Comparison of ENCODE assay signal across 11 mouse cellular contexts in the genomic region with DNA sequence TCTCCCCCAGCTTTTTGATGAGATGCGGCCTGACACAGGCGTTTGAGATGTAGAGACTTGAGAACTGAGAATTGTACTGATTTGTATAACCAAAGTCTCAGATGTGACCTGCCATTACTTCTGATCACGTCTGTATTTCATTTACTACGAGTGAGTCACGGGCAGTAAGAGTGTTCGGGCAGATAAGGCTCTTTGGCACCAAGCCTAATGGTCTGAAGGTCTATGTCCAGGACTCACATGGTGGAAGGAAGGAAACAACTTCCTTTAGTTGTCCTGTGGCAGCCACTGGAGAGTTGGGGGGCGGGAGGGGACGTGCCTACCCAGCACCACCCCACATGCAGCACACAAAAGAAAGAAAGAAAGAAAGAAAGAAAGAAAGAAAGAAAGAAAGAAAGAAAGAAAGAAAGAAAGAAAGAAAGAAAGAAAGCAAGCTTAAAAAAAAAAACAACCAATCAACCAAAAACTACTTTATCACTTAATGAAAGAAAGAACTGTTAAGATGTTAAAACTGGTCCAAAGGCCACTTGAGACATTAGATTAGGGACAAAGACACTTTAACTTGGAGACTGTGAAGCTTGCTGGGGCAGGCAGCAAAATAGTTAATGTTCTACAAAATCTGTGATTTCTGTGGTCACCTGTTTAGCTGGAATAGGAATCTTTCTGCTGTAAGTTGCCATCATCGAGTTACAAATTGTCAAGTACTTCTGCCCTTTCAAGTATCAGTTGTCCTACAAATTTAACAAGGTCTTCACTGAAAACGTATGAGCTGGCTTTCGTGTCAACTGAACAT. TPM values are rescaled to one million over a fixed set of nuclear protein-coding genes. Genes with fewer than 3 reads are reported as not detected.
A peak's percentile ranks its signal among the peaks of the same experiment; 100 is the strongest.
DNase-seq lines count a peak whose midpoint lies in the region; ATAC-seq and TF ChIP-seq lines count a peak whose summit lies in the region.
"Had no signal": no experiment of that assay in that cellular context is flagged by ENCODE, and none has a peak within 500 bp of the region (broad histone marks: within the 10 kb centered on the region; RNA-seq: fewer than 3 reads in every experiment).

No protein-coding gene starts in this region.

- TF ChIP-seq CTCF in midbrain, postnatal 0 days (IDR thresholded peaks at IDR 0.05), result no peak

- peak; percentile 78 for DNase-seq in MN1 (ENCODE audit: low spot score)
- DNase-seq in adrenal gland, postnatal 14 days, result peak; percentile 76
- DNase-seq in midbrain, postnatal 0 days (ENCODE audit: low spot score), result no peak
- DNase-seq: cerebellum, adult 11-12 months; right cerebral cortex, postnatal 14 days had no signal

- H3K9me3 ChIP-seq in intestine, embryonic 15.5 days, result no peaks in the 10 kb centered on the region
- H3K9me3 ChIP-seq in lung, embryonic 15.5 days, result no peaks in the 10 kb centered on the region
- no peaks in the 10 kb centered on the region for H3K9me3 ChIP-seq in forebrain, embryonic 13.5 days (replicated peaks)
- no peaks in the 10 kb centered on the region for H3K9me3 ChIP-seq in forebrain, embryonic 12.5 days
- H3K9me3 ChIP-seq in midbrain, postnatal 0 days (ENCODE audit: low read length), result no peaks in the 10 kb centered on the region
- H3K9me3 ChIP-seq in hindbrain, embryonic 13.5 days, result no peaks in the 10 kb centered on the region

- H3K4me2 ChIP-seq in intestine, embryonic 15.5 days (replicated peaks), result no peak overlapping the region; the same call in 1 of the 2 replicates
- no peak overlapping the region for H3K4me2 ChIP-seq in lung, embryonic 15.5 days
- no peak overlapping the region for H3K4me2 ChIP-seq in forebrain, embryonic 13.5 days
- no peak overlapping the region for H3K4me2 ChIP-seq in forebrain, embryonic 12.5 days
- no peak overlapping the region for H3K4me2 ChIP-seq in midbrain, postnatal 0 days (ENCODE audit: low read depth, low read length, poor library complexity, severe bottlenecking)
- H3K4me2 ChIP-seq in hindbrain, embryonic 13.5 days, result no peak overlapping the region

- H3K4me1 ChIP-seq in intestine, embryonic 15.5 days (replicated peaks), result peaks cover 10% of the 10 kb centered on the region; the same call in 1 of the 2 replicates
- H3K4me1 ChIP-seq in lung, embryonic 15.5 days, result peaks cover 5% of the 10 kb centered on the region; the same call in 1 of the 2 replicates
- no peaks in the 10 kb centered on the region for H3K4me1 ChIP-seq in forebrain, embryonic 13.5 days
- H3K4me1 ChIP-seq in forebrain, embryonic 12.5 days, result no peaks in the 10 kb centered on the region
- no peaks in the 10 kb centered on the region for H3K4me1 ChIP-seq in midbrain, postnatal 0 days (ENCODE audit: insufficient read depth, low read length)
- H3K4me1 ChIP-seq in hindbrain, embryonic 13.5 days (replicated peaks), result 0 out of 2 replicates have a peak, but pooled peaks cover 2% of the 10 kb centered on the region

- WGBS in intestine, embryonic 15.5 days, result 55% methylated on average over 11 of the region's 11 CpGs
- WGBS in lung, embryonic 15.5 days, result 38% methylated on average over 11 of the region's 11 CpGs
- 81% methylated on average over 11 of the region's 11 CpGs for WGBS in forebrain, embryonic 13.5 days
- 79% methylated on average over 11 of the region's 11 CpGs for WGBS in forebrain, embryonic 12.5 days
- 77% methylated on average over 11 of the region's 11 CpGs for WGBS in midbrain, postnatal 0 days
- 68% methylated on average over 11 of the region's 11 CpGs for WGBS in hindbrain, embryonic 13.5 days

- peak overlapping the region; percentile 78 for H3K27ac ChIP-seq in intestine, embryonic 15.5 days
- H3K27ac ChIP-seq in lung, embryonic 15.5 days, result peak overlapping the region; percentile 56
- H3K27ac ChIP-seq in forebrain, embryonic 13.5 days, result no peak overlapping the region
- no peak overlapping the region for H3K27ac ChIP-seq in forebrain, embryonic 12.5 days
- H3K27ac ChIP-seq in midbrain, postnatal 0 days (ENCODE audit: low read depth, low read length), result no peak overlapping the region
- H3K27ac ChIP-seq in hindbrain, embryonic 13.5 days, result no peak overlapping the region

- H3K4me3 ChIP-seq in intestine, embryonic 15.5 days (replicated peaks), result no peak overlapping the region
- H3K4me3 ChIP-seq in lung, embryonic 15.5 days, result no peak overlapping the region
- H3K4me3 ChIP-seq in forebrain, embryonic 13.5 days, result no peak overlapping the region
- no peak overlapping the region for H3K4me3 ChIP-seq in forebrain, embryonic 12.5 days (replicated peaks)
- no peak overlapping the region for H3K4me3 ChIP-seq in midbrain, postnatal 0 days (ENCODE audit: low read depth, low read length)
- no peak overlapping the region for H3K4me3 ChIP-seq in hindbrain, embryonic 13.5 days

- no peak overlapping the region for H3K9ac ChIP-seq in intestine, embryonic 15.5 days
- no peak overlapping the region for H3K9ac ChIP-seq in lung, embryonic 15.5 days
- no peak overlapping the region for H3K9ac ChIP-seq in forebrain, embryonic 13.5 days
- no peak overlapping the region for H3K9ac ChIP-seq in forebrain, embryonic 12.5 days
- no peak overlapping the region for H3K9ac ChIP-seq in midbrain, postnatal 0 days (replicated peaks; ENCODE audit: low read length, poor library complexity, severe bottlenecking)
- no peak overlapping the region for H3K9ac ChIP-seq in hindbrain, embryonic 13.5 days

- no peaks in the 10 kb centered on the region for H3K27me3 ChIP-seq in intestine, embryonic 15.5 days (replicated peaks)
- no peaks in the 10 kb centered on the region for H3K27me3 ChIP-seq in lung, embryonic 15.5 days
- H3K27me3 ChIP-seq in forebrain, embryonic 13.5 days, result no peaks in the 10 kb centered on the region
- no peaks in the 10 kb centered on the region for H3K27me3 ChIP-seq in forebrain, embryonic 12.5 days
- no peaks in the 10 kb centered on the region for H3K27me3 ChIP-seq in midbrain, postnatal 0 days (ENCODE audit: insufficient read depth, low read length)
- H3K27me3 ChIP-seq in hindbrain, embryonic 13.5 days, result no peaks in the 10 kb centered on the region

- no peaks in the 10 kb centered on the region for H3K36me3 ChIP-seq in intestine, embryonic 15.5 days
- no peaks in the 10 kb centered on the region for H3K36me3 ChIP-seq in lung, embryonic 15.5 days
- H3K36me3 ChIP-seq in forebrain, embryonic 13.5 days (ENCODE audit: poor library complexity, severe bottlenecking), result peaks cover 16% of the 10 kb centered on the region
- H3K36me3 ChIP-seq in forebrain, embryonic 12.5 days (replicated peaks), result no peaks in the 10 kb centered on the region
- H3K36me3 ChIP-seq in midbrain, postnatal 0 days (ENCODE audit: insufficient read depth, low read length), result peaks cover 2% of the 10 kb centered on the region; the same call in 1 of the 2 replicates
- peaks cover 30% of the 10 kb centered on the region for H3K36me3 ChIP-seq in hindbrain, embryonic 13.5 days

- peak; percentile 92 for ATAC-seq in intestine, embryonic 15.5 days
- peak; percentile 35; the same call in 1 of the 2 replicates for ATAC-seq in lung, embryonic 15.5 days (ENCODE audit: borderline replicate concordance, extremely low read depth, low FRiP score, low TSS enrichment)
- no peak for ATAC-seq in forebrain, embryonic 13.5 days
- ATAC-seq in forebrain, embryonic 12.5 days (ENCODE audit: low FRiP score), result no peak
- no peak for ATAC-seq in midbrain, postnatal 0 days (ENCODE audit: low FRiP score)
- no peak for ATAC-seq in hindbrain, embryonic 13.5 days (ENCODE audit: low FRiP score)
- ATAC-seq: hindbrain, embryonic 16.5 days had no signal

RNA-seq across cellular contexts. Expression of gene Hspa8, which starts 24.1 kb away (rescaled TPM):
- total RNA-seq in adrenal gland, postnatal 14 days (2021), result 1,718 and 2,240 TPM in 2 replicates
- 2,425 and 2,606 TPM in 2 replicates for polyA plus RNA-seq in intestine, embryonic 15.5 days (2015; fragmentation: Nextera tagmentation; extraction: Ambion mirVana)
- 2,564 and 2,677 TPM in 2 replicates for polyA plus RNA-seq in lung, embryonic 15.5 days (2015; fragmentation: Nextera tagmentation; extraction: Ambion mirVana)
- polyA plus RNA-seq in forebrain, embryonic 13.5 days (2015; fragmentation: Nextera tagmentation; extraction: Ambion mirVana), result 3,030 and 3,122 TPM in 2 replicates
- polyA plus RNA-seq in forebrain, embryonic 12.5 days (2016; fragmentation: Nextera tagmentation; extraction: Ambion mirVana), result 2,759 and 2,920 TPM in 2 replicates
- total RNA-seq in midbrain, postnatal 0 days (2014; rRNA removed), result 3,665 and 4,346 TPM in 2 replicates
- 2,467 and 2,499 TPM in 2 replicates for polyA plus RNA-seq in midbrain, postnatal 0 days (2015; fragmentation: Nextera tagmentation; extraction: Ambion mirVana)
- polyA plus RNA-seq in hindbrain, embryonic 13.5 days (2015; fragmentation: Nextera tagmentation; extraction: Ambion mirVana), result 2,762 and 2,865 TPM in 2 replicates

Comparison
In these comparisons a context has a peak if more than half of its experiments do, and no peak if none do; other contexts are left out.
1. ATAC-seq: peak in intestine, embryonic 15.5 days (single experiment) and lung, embryonic 15.5 days (single experiment); none in forebrain, embryonic 13.5 days (single experiment), forebrain, embryonic 12.5 days (single experiment), midbrain, postnatal 0 days (single experiment) and hindbrain, embryonic 13.5 days (single experiment).
2. H3K27ac ChIP-seq: peak in intestine, embryonic 15.5 days (single experiment) and lung, embryonic 15.5 days (single experiment); none in forebrain, embryonic 13.5 days (single experiment), forebrain, embryonic 12.5 days (single experiment), midbrain, postnatal 0 days (single experiment) and hindbrain, embryonic 13.5 days (single experiment).